Mouse (Mus musculus): ENCODE results near the gene Cyp46a1. TPM values are rescaled to one million over a fixed set of nuclear protein-coding genes. Genes with fewer than 3 reads are reported as not detected.

Cyp46a1 gene
- total RNA-seq, 2 experiments from 2014 or later = 295 to 302 TPM

- DNase-seq (ENCODE audit: low spot score in 2 of 2) = peak in 1 of 2 experiments; percentile 35
- intact Hi-C loops (cut with DNase I) = no loop called here
Measured at GRCm38 (mm10) chr12:108393637-108394036, 59.5 kb downstream of the Cyp46a1 start.

GRCm38 (mm10) chr12:108394534-108395284 is 60.5 kb downstream of the Cyp46a1 start:
- DNase-seq (ENCODE audit: low spot score in 2 of 2) = peak; percentile 39 to 68
- intact Hi-C loops (cut with DNase I) = no loop called here

GRCm38 (mm10) chr12:108395285-108395660 is 61.1 kb downstream of the Cyp46a1 start:
- intact Hi-C loops (cut with DNase I) = no loop called here
- peak in 1 of 2 experiments; percentile 37 for DNase-seq (ENCODE audit: low spot score in 2 of 2)

DNA sequence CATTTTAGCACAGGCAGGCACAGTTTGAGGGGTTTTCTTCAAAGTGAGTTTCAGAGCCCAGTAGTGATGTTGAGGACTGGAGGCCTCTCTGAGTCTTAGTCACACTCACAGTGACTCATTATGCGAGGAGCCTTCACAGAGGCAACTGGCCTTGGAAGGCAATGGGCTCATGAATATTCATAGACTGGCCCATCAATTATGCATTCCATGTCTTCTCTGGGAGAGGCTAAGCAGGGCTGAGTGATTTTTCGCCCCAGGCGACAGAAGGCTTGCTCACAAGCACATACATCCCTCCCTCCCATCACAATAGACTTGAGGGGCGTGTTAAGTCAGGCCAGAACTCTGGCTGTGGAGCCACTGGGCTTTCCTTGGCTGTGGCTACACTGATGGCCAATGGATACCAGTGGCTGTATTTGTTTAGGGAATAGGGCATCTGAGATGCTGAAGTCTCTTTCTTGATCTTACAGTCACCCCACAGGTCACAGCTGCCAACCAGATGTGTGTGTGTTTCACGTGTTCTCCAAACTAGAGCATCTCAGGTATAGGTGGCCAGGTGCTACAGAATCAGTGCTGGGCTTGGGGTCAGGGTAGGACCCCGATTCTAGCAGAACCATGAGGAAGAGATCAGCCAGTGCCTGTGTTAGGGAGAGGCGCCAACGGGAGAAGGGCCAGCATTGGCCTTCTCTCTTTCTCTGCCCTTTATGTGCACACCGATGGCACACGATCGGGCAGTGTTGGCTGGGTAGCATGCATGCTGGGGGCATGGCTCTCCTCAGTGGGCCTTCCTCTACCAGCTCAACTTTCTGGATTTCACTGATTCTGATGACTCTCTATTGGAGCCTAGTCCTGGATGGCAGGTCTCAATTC is 62.1 kb downstream of the Cyp46a1 start:
- DNase-seq (ENCODE audit: low spot score in 2 of 2) = peak; percentile 56 to 95
- intact Hi-C loops (cut with DNase I) = loop anchor here (2.0 kb wide), 1 partner anchor 26 kb away; no protein-coding TSS in a partner anchor

GRCm38 (mm10) chr12:108398681-108399080 is 64.5 kb downstream of the Cyp46a1 start:
- intact Hi-C loops (cut with DNase I) = no loop called here
- no peak for DNase-seq (ENCODE audit: low spot score in 2 of 2)

- intact Hi-C loops (cut with DNase I) = no loop called here
- DNase-seq (ENCODE audit: low spot score in 2 of 2) = no peak
Measured at GRCm38 (mm10) chr12:108399191-108399590, 65.0 kb downstream of the Cyp46a1 start.

GRCm38 (mm10) chr12:108400951-108401350 is 66.8 kb downstream of the Cyp46a1 start:
- DNase-seq (ENCODE audit: low spot score in 2 of 2) = no peak

GRCm38 (mm10) chr12:108403957-108404356 is 69.8 kb downstream of the Cyp46a1 start:
- peak; percentile 55 to 68 for DNase-seq (ENCODE audit: low spot score in 2 of 2)
- intact Hi-C loops (cut with DNase I) = no loop called here

More at GRCm38 (mm10) chr12:108400951-108401350, 66.8 kb downstream of the Cyp46a1 start:
- intact Hi-C loops (cut with DNase I) = no loop called here

DNA sequence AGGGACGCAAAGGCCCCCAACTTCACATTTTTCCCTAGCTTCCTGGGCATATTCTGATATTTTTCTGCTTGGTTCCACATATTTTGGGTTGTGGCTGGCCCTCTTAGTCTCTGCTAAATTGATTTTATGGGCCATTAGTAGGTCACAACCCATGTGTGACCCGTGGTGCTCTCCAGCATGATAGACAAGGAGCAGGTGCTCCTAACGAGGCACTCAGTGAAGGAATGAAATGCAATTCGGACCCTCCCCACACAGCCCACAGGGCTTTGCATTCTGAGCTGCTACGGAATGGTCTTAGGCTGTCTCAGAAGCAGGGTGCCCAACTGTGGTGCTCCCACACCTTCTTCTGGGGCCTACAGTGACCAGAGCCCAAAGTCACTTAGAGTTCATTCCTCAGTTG is 74.9 kb downstream of the Cyp46a1 start:
- DNase-seq (ENCODE audit: low spot score in 2 of 2) = no peak
- intact Hi-C loops (cut with DNase I) = no loop called here

- no peak for DNase-seq (ENCODE audit: low spot score in 2 of 2)
- intact Hi-C loops (cut with DNase I) = no loop called here
Measured at GRCm38 (mm10) chr12:108410416-108411208, 76.4 kb downstream of the Cyp46a1 start.

Other genes starting within 250 kb of the Cyp46a1 start
- gene Setd3, start 155.1 kb upstream of the Cyp46a1 start, total RNA-seq (2021) = 100 to 1,000 TPM; 151 to 157 TPM
- 10 to 100 TPM; 28.8 to 29.6 TPM for gene Ccnk, start 154.8 kb upstream of the Cyp46a1 start, total RNA-seq (2021)
- gene Ccdc85c, start 59.0 kb upstream of the Cyp46a1 start, total RNA-seq (2021) = 10 to 100 TPM; 74.7 to 76.9 TPM
- gene Hhipl1, start 28.1 kb upstream of the Cyp46a1 start, total RNA-seq (2021) = 1 to 10 TPM; 6.9 to 7.1 TPM
- 10 to 100 TPM; 66.0 to 69.3 TPM for gene Eml1, start 36.6 kb downstream of the Cyp46a1 start, total RNA-seq (2021)
- gene Evl, start 220.3 kb downstream of the Cyp46a1 start, total RNA-seq (2021) = 100 to 1,000 TPM; 260 to 266 TPM